Mouse (Mus musculus): ENCODE results near the gene Pdxdc1. TPM values are rescaled to one million over a fixed set of nuclear protein-coding genes. Genes with fewer than 3 reads are reported as not detected.
"Not testable (repeated sequence)": the region's sequence is repeated elsewhere in the genome, so short reads cannot be mapped to it uniquely, and the experiment has no call there.

Pdxdc1 gene
- polyA plus RNA-seq, 1 experiment from 2014 or later: 100 TPM

DNA sequence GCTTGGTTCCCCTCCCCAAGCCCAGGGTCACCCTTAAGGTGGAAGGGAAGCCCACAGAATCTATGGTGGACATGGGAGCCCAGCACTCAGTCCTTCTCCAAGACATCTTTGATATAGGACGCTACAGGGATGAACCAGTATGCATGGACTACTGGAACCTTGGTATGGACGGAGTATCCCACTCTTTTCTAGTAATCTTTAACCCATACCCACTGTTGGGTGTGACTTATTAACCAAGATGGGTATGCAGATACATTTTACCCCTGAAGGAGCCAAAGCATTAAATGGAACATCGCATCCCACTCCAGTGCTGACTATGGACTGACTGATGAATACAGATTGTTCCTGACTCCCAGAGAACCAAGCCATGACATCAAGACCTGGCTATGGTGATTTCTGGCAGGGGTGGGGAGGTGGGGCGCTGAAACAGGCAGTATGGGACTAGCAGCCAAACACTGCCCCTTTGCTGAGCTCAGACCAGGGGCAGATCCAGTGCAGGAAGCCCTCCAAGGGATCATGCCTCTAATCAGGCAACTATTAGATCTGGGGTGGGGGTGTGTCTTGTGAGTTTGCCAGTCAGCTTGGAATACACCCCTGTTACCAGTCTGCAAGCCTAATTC, 24.6 kb upstream of the Pdxdc1 start:
- no peak for ATAC-seq (ENCODE audit: low read depth)
- H3K4me1 ChIP-seq (ENCODE audit: control insufficient read depth, insufficient read depth, low read length): no peaks in the 10 kb centered on the region
- H3K9ac ChIP-seq (ENCODE audit: low read depth, low read length): no peak overlapping the region
- 95% methylated on average over 4 of the region's 4 CpGs for WGBS
- no peak overlapping the region for H3K27ac ChIP-seq (replicated peaks; ENCODE audit: low read depth, low read length)
- DNase-seq (ENCODE audit: low spot score): no peak
- no peaks in the 10 kb centered on the region for H3K9me3 ChIP-seq (ENCODE audit: control insufficient read depth, low read length)
- H3K4me2 ChIP-seq (ENCODE audit: low read depth, low read length): no peak overlapping the region
- H3K4me3 ChIP-seq (ENCODE audit: low read depth, low read length): no peak overlapping the region
- no peaks in the 10 kb centered on the region for H3K36me3 ChIP-seq (ENCODE audit: control insufficient read depth, insufficient read depth, low read length)
- H3K27me3 ChIP-seq (replicated peaks; ENCODE audit: control insufficient read depth, insufficient read depth, low read length): no peaks in the 10 kb centered on the region

DNA sequence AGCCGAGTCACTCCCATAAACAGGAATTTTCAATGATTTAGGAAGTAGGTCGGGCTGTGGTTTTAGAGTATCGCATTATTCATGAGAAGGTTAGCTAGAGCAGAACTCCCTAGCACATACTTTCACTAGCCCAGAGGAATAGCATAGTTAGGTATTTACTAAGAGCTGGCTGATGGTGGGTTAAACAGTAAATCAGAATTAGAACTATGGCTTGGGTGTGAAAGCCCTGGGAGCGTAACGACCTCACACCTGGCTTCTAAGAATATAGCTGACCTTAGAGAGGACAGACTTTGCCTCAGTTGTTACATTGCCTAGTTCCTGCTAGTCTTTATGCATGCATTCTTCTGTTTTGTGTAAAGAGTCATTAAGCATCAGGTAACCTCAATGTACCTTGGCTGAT, 20.0 kb upstream of the Pdxdc1 start:
- 92% methylated on average over 5 of the region's 5 CpGs for WGBS
- not testable (repeated sequence) for H3K4me1 ChIP-seq (ENCODE audit: control insufficient read depth, insufficient read depth, low read length); H3K27me3 ChIP-seq (replicated peaks; ENCODE audit: control insufficient read depth, insufficient read depth, low read length); H3K36me3 ChIP-seq (ENCODE audit: control insufficient read depth, insufficient read depth, low read length); H3K4me3 ChIP-seq (ENCODE audit: low read depth, low read length); ATAC-seq (ENCODE audit: low read depth); H3K27ac ChIP-seq (replicated peaks; ENCODE audit: low read depth, low read length); H3K4me2 ChIP-seq (ENCODE audit: low read depth, low read length); H3K9me3 ChIP-seq (ENCODE audit: control insufficient read depth, low read length); H3K9ac ChIP-seq (ENCODE audit: low read depth, low read length); DNase-seq (ENCODE audit: low spot score)

DNA sequence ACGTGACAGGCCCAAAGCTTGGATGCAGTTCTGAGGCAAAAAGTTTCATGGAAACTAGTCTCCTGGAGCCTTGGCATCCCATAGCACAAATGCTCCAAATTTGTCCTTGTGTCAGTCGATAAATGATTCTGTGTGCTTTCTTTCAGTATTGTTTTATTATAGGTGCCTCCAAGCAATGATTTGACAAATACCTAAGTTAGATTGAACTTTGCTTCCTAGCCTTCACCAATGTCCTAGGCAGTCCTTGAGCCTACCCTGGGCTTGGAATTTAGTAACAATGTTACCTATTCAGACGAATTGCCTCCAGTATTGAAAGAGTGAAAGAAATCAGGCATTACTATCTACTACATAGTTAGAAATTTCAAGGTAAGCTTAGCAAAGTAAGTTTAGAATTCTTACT, 19.6 kb upstream of the Pdxdc1 start:
- not testable (repeated sequence) for H3K4me3 ChIP-seq (ENCODE audit: low read depth, low read length); H3K27ac ChIP-seq (replicated peaks; ENCODE audit: low read depth, low read length); DNase-seq (ENCODE audit: low spot score); H3K4me2 ChIP-seq (ENCODE audit: low read depth, low read length); H3K9me3 ChIP-seq (ENCODE audit: control insufficient read depth, low read length); H3K27me3 ChIP-seq (replicated peaks; ENCODE audit: control insufficient read depth, insufficient read depth, low read length); ATAC-seq (ENCODE audit: low read depth); H3K4me1 ChIP-seq (ENCODE audit: control insufficient read depth, insufficient read depth, low read length); H3K9ac ChIP-seq (ENCODE audit: low read depth, low read length); H3K36me3 ChIP-seq (ENCODE audit: control insufficient read depth, insufficient read depth, low read length)
- WGBS: 97% methylated on average over 3 of the region's 3 CpGs

DNA sequence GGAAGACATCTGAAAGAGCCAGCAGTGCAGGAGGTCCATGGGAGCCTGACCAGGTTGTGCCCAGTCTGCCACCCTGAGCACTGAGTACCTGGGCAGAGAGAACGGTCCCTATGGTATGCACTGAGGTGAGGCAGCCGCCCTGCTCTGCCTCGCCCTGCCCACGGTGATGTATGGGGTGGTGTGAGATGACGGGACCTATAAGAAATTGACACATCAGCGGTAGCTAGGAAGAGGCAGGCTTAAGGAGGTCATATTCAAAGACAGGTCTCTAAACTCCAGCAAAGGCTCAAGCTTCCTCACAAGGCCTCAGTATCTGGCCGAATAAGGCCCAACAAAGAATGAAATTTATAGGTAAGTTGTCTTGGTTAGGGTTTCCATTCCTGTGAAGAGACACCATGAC, 18.9 kb upstream of the Pdxdc1 start:
- no peak overlapping the region for H3K4me3 ChIP-seq (ENCODE audit: low read depth, low read length)
- no peaks in the 10 kb centered on the region for H3K27me3 ChIP-seq (replicated peaks; ENCODE audit: control insufficient read depth, insufficient read depth, low read length)
- 93% methylated on average over 7 of the region's 7 CpGs for WGBS
- no peak for ATAC-seq (ENCODE audit: low read depth)
- no peak overlapping the region for H3K4me2 ChIP-seq (ENCODE audit: low read depth, low read length)
- 0 out of 2 replicates have a peak, but pooled peaks cover 4% of the 10 kb centered on the region for H3K36me3 ChIP-seq (ENCODE audit: control insufficient read depth, insufficient read depth, low read length)
- H3K9me3 ChIP-seq (ENCODE audit: control insufficient read depth, low read length): 0 out of 2 replicates have a peak, but pooled peaks cover 6% of the 10 kb centered on the region
- H3K4me1 ChIP-seq (ENCODE audit: control insufficient read depth, insufficient read depth, low read length): no peaks in the 10 kb centered on the region
- H3K9ac ChIP-seq (ENCODE audit: low read depth, low read length): no peak overlapping the region
- DNase-seq (ENCODE audit: low spot score): no peak
- no peak overlapping the region for H3K27ac ChIP-seq (replicated peaks; ENCODE audit: low read depth, low read length)

DNA sequence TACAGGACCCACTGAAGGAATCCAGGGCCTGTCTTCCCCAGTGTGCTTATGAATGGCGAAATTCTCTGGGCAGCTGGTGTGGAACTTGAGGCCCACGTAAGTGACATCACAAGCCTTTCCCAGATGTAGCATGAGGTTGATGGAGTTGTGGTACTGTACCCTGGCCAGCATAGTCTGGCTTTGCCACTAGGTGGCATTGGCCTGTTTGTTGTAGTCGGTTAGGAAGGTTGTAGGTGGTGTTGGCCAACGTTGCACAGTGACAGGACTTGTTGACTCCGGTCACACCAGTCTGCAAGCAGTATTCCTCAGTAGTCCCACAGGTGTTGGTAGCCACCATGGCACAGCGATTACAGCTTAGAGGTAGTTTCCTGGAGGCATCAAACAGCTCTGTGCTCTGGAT, 18.1 kb upstream of the Pdxdc1 start:
- Histone ChIP-seq H3K4me2 (ENCODE audit: low read depth, low read length) (no peak overlapping the region), H3K4me3 (ENCODE audit: low read depth, low read length) (no peak overlapping the region), H3K36me3 (ENCODE audit: control insufficient read depth, insufficient read depth, low read length) (0 out of 2 replicates have a peak, but pooled peaks cover 4% of the 10 kb centered on the region), H3K4me1 (ENCODE audit: control insufficient read depth, insufficient read depth, low read length) (no peaks in the 10 kb centered on the region), H3K9ac (ENCODE audit: low read depth, low read length) (no peak overlapping the region), H3K27ac (replicated peaks; ENCODE audit: low read depth, low read length) (no peak overlapping the region), H3K9me3 (ENCODE audit: control insufficient read depth, low read length) (0 out of 2 replicates have a peak, but pooled peaks cover 9% of the 10 kb centered on the region), H3K27me3 (replicated peaks; ENCODE audit: control insufficient read depth, insufficient read depth, low read length) (no peaks in the 10 kb centered on the region)
- no peak for DNase-seq (ENCODE audit: low spot score)
- ATAC-seq (ENCODE audit: low read depth): no peak
- WGBS: 87% methylated on average over 6 of the region's 6 CpGs

DNA sequence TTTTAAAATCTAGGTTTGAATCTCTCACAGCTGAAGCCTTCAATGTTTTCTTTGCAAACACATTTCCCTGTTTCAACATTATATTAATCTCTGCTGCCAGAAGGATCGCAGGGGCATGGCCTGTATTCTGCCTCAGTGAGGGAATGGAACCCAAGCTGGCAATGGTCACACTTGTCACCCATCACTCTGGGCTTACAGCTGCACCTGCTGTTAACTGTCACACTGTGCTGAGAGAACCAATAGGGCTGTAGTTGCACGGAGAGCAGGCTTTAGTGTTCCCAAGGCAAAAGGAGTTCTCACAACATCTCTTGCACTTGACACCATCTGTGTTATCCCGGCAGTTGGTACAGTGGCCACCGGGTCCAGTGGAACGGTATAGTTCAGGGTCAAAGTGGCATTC, 17.2 kb upstream of the Pdxdc1 start:
- no peak for DNase-seq (ENCODE audit: low spot score)
- Histone ChIP-seq H3K27me3 (replicated peaks; ENCODE audit: control insufficient read depth, insufficient read depth, low read length) (no peaks in the 10 kb centered on the region), H3K9me3 (ENCODE audit: control insufficient read depth, low read length) (0 out of 2 replicates have a peak, but pooled peaks cover 11% of the 10 kb centered on the region), H3K9ac (ENCODE audit: low read depth, low read length) (no peak overlapping the region), H3K36me3 (ENCODE audit: control insufficient read depth, insufficient read depth, low read length) (0 out of 2 replicates have a peak, but pooled peaks cover 9% of the 10 kb centered on the region), H3K4me1 (ENCODE audit: control insufficient read depth, insufficient read depth, low read length) (no peaks in the 10 kb centered on the region), H3K4me3 (ENCODE audit: low read depth, low read length) (no peak overlapping the region), H3K27ac (replicated peaks; ENCODE audit: low read depth, low read length) (no peak overlapping the region), H3K4me2 (ENCODE audit: low read depth, low read length) (no peak overlapping the region)
- ATAC-seq (ENCODE audit: low read depth): no peak
- WGBS: 96% methylated on average over 5 of the region's 5 CpGs

DNA sequence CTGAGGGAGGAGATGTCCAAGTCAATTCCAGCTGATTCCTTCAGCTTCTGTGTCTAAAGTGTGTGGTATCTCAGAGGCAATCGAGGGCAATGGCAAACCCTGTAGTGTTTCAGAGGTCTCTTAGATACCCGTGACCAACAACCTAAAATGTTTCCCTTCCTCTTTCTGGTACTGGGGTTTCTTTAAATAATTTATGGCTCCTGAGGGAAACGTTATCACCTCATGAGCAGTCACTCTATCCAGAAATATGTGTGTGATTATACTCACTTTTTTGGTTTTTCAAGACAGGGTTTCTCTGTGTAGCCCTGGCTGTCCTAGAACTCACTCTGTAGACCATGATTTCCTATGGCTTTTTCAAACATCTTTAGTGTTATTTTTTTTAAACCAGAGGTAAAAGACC, 4.4 kb upstream of the Pdxdc1 start:
- Histone ChIP-seq H3K4me1 (ENCODE audit: control insufficient read depth, insufficient read depth, low read length) (no peaks in the 10 kb centered on the region), H3K27ac (replicated peaks; ENCODE audit: low read depth, low read length) (no peak overlapping the region), H3K36me3 (ENCODE audit: control insufficient read depth, insufficient read depth, low read length) (no peaks in the 10 kb centered on the region), H3K4me3 (ENCODE audit: low read depth, low read length) (no peak overlapping the region), H3K27me3 (replicated peaks; ENCODE audit: control insufficient read depth, insufficient read depth, low read length) (no peaks in the 10 kb centered on the region), H3K4me2 (ENCODE audit: low read depth, low read length) (no peak overlapping the region), H3K9ac (ENCODE audit: low read depth, low read length) (no peak overlapping the region), H3K9me3 (ENCODE audit: control insufficient read depth, low read length) (no peaks in the 10 kb centered on the region)
- DNase-seq (ENCODE audit: low spot score) (no peak), ATAC-seq (ENCODE audit: low read depth) (no peak)
- 82% methylated on average over 3 of the region's 3 CpGs for WGBS

DNA sequence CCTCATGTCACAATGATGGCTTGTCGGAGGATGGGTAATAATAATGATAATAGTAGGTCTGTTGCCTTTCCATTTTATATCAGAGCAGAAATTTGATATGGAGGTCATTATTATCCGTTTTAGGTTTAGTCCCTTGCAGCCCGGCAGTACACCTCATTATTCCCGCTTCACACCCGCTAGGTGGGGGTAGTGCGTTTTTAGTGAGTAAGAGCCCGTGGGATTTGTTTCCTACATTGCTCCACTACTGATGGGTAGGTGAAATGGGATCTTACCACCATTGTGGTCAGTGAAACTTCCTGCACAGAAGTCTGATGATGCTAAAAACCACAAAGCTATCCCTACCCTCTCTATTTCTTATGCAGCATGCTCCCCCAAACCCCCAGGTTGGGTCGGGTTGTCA, 557 bp upstream of the Pdxdc1 start:
- Histone ChIP-seq H3K4me3 (ENCODE audit: low read depth, low read length) (peak overlapping the region; percentile 75), H3K27me3 (replicated peaks; ENCODE audit: control insufficient read depth, insufficient read depth, low read length) (no peaks in the 10 kb centered on the region), H3K9me3 (ENCODE audit: control insufficient read depth, low read length) (no peaks in the 10 kb centered on the region), H3K4me2 (ENCODE audit: low read depth, low read length) (peak overlapping the region; percentile 78), H3K36me3 (ENCODE audit: control insufficient read depth, insufficient read depth, low read length) (no peaks in the 10 kb centered on the region), H3K9ac (ENCODE audit: low read depth, low read length) (peak overlapping the region; percentile 94), H3K27ac (replicated peaks; ENCODE audit: low read depth, low read length) (peak overlapping the region; percentile 81), H3K4me1 (ENCODE audit: control insufficient read depth, insufficient read depth, low read length) (no peaks in the 10 kb centered on the region)
- ATAC-seq (ENCODE audit: low read depth) (peak; percentile 87), DNase-seq (ENCODE audit: low spot score) (peak; percentile 95)
- 3% methylated on average over 8 of the region's 8 CpGs for WGBS

DNA sequence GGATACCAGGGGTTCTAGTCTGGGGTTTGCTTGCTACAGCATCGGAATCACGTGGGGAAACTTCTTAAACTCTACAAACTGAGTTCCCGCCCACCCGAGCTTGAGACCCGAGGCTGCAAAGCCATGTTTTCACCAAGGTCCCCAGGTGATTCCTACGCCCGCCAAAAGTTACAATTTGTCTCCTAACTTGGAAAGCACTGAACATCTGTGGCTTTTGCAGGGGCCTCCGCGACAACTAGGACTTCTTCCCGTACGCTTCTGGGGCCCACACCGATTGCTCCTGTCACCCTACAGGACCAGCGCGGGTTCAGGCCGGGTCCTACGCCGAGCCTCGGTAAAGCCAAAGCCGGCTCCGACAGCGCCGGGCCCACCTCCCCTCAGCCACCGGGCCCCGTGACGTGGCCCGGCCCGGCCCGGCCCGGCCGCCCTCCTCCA, 517 bp downstream of the Pdxdc1 start:
- no peak for ATAC-seq (ENCODE audit: low read depth)
- WGBS: under 1% methylated on average over 22 of the region's 30 CpGs

More for the DNA sequence above, 517 bp downstream of the Pdxdc1 start:
- H3K27me3 ChIP-seq (replicated peaks; ENCODE audit: control insufficient read depth, insufficient read depth, low read length): no peaks in the 10 kb centered on the region
- no peaks in the 10 kb centered on the region for H3K4me1 ChIP-seq (ENCODE audit: control insufficient read depth, insufficient read depth, low read length)
- H3K9me3 ChIP-seq (ENCODE audit: control insufficient read depth, low read length): no peaks in the 10 kb centered on the region
- H3K4me2 ChIP-seq (ENCODE audit: low read depth, low read length): peak overlapping the region; percentile 78
- DNase-seq (ENCODE audit: low spot score): peak; percentile 67
- H3K4me3 ChIP-seq (ENCODE audit: low read depth, low read length): peak overlapping the region; percentile 75
- peak overlapping the region; percentile 94 for H3K9ac ChIP-seq (ENCODE audit: low read depth, low read length)
- H3K27ac ChIP-seq (replicated peaks; ENCODE audit: low read depth, low read length): peak overlapping the region; percentile 81
- no peaks in the 10 kb centered on the region for H3K36me3 ChIP-seq (ENCODE audit: control insufficient read depth, insufficient read depth, low read length)
